8 mouse cellular contexts compared by ENCODE assay signal in genomic region chr11:117541205-117541884, GRCm38 (mm10). TPM values are rescaled to one million over a fixed set of nuclear protein-coding genes. Genes with fewer than 3 reads are reported as not detected.
DNase-seq lines count a peak whose midpoint lies in the region; ATAC-seq lines count a peak whose summit lies in the region.
"Had no signal": no experiment of that assay in that cellular context is flagged by ENCODE, and none has a peak within 500 bp of the region (broad histone marks: within the 10 kb centered on the region; RNA-seq: fewer than 3 reads in every experiment).

No protein-coding gene starts in this region.

- H3K9me3 ChIP-seq in stomach, embryonic 15.5 days, result no peaks in the 10 kb centered on the region

- H3K27ac ChIP-seq in stomach, embryonic 15.5 days, result no peak overlapping the region

- WGBS in stomach, embryonic 15.5 days, result 5% methylated on average over 6 of the region's 6 CpGs

- no peaks in the 10 kb centered on the region for H3K36me3 ChIP-seq in stomach, embryonic 15.5 days

- no peak overlapping the region for H3K4me2 ChIP-seq in stomach, embryonic 15.5 days

- 0 out of 2 replicates have a peak, but pooled peaks cover 3% of the 10 kb centered on the region for H3K4me1 ChIP-seq in stomach, embryonic 15.5 days

- DNase-seq in MN1 (ENCODE audit: low spot score) (peak; percentile 86), R1 (ENCODE audit: low read depth, low spot score) (peak; percentile 42)
- peak; percentile 74 for DNase-seq in forelimb bud, embryonic 11.5 days (ENCODE audit: low read depth, low spot score)
- DNase-seq in kidney, adult 18-20 months, result peak; percentile 57
- peak; percentile 64 for DNase-seq in lung, postnatal 14 days

- H3K27me3 ChIP-seq in stomach, embryonic 15.5 days (replicated peaks), result no peaks in the 10 kb centered on the region

- peak; percentile 37; the same call in 1 of the 2 replicates for ATAC-seq in stomach, embryonic 15.5 days (ENCODE audit: insufficient read depth, low FRiP score, low read depth)
- ATAC-seq in erythroid progenitor cell, adult 5-6 weeks (replicated peaks; ENCODE audit: low FRiP score, poor library complexity, severe bottlenecking), result no peak

- H3K9ac ChIP-seq in stomach, embryonic 15.5 days, result no peak overlapping the region

- H3K4me3 ChIP-seq in stomach, embryonic 15.5 days (replicated peaks), result no peak overlapping the region

RNA-seq across cellular contexts. Expression of gene Gm11733, which starts 57.2 kb away (rescaled TPM):
- polyA plus RNA-seq in stomach, embryonic 15.5 days (2015; fragmentation: Nextera tagmentation; extraction: Ambion mirVana), result not detected in 2 replicates
- total RNA-seq in erythroid progenitor cell, adult 5-6 weeks (2015; ENCODE audit: low replicate concordance), result not detected in 2 replicates
- not detected in 2 replicates for total RNA-seq in erythroid progenitor cell, adult 5-6 weeks (2017; ENCODE audit: low replicate concordance)
- total RNA-seq: liver, adult 2 months had no signal
- polyA plus RNA-seq: liver, adult 2 months had no signal
